13 mouse cellular contexts compared by ENCODE assay signal in genomic region chr5:51840638-51841329, GRCm38 (mm10).
DNase-seq lines count a peak whose midpoint lies in the region; ATAC-seq and TF ChIP-seq lines count a peak whose summit lies in the region.
"Had no signal": no experiment of that assay in that cellular context is flagged by ENCODE, and none has a peak within 500 bp of the region (broad histone marks: within the 10 kb centered on the region; RNA-seq: fewer than 3 reads in every experiment).

No protein-coding gene starts in this region.

- peak; percentile 88 to 92 for TF ChIP-seq EP300 in MEL (IDR thresholded peaks at IDR 0.05; ENCODE audit: low read depth in 1 of 2, low read length in 2 of 2)
- TF ChIP-seq EP300 in heart, postnatal 0 days (IDR thresholded peaks at IDR 0.05; ENCODE audit: low read depth): peak; percentile 53; the same call in 1 of the 2 replicates
- peak; percentile 94 for TF ChIP-seq EP300 in liver, postnatal 0 days (IDR thresholded peaks at IDR 0.05; ENCODE audit: low read depth)

- H3K4me1 ChIP-seq in MEL (ENCODE audit: control insufficient read depth in 1 of 2, insufficient read depth in 2 of 2, low read length in 2 of 2): peaks cover 5 to 13% of the 10 kb centered on the region in 2 experiments
- H3K4me1 ChIP-seq in heart, postnatal 0 days (ENCODE audit: control insufficient read depth, insufficient read depth): peaks cover 17% of the 10 kb centered on the region
- H3K4me1 ChIP-seq in liver, postnatal 0 days (ENCODE audit: insufficient read depth): no peaks in the 10 kb centered on the region; the same call in 1 of the 2 replicates
- H3K4me1 ChIP-seq in forebrain, embryonic 16.5 days (replicated peaks; ENCODE audit: control insufficient read depth, insufficient read depth, low read length): no peaks in the 10 kb centered on the region
- H3K4me1 ChIP-seq: forebrain, embryonic 13.5 days; lung, embryonic 15.5 days; midbrain, embryonic 12.5 days had no signal

- H3K27me3 ChIP-seq in MEL (ENCODE audit: control insufficient read depth in 1 of 2, insufficient read depth in 2 of 2, low read length in 2 of 2): no peaks in the 10 kb centered on the region
- H3K27me3 ChIP-seq in heart, postnatal 0 days (ENCODE audit: control insufficient read depth, insufficient read depth, low read length): no peaks in the 10 kb centered on the region
- H3K27me3 ChIP-seq in liver, postnatal 0 days (ENCODE audit: insufficient read depth, low read length): no peaks in the 10 kb centered on the region
- H3K27me3 ChIP-seq in forebrain, embryonic 16.5 days (replicated peaks; ENCODE audit: control insufficient read depth, insufficient read depth, low read length): no peaks in the 10 kb centered on the region
- H3K27me3 ChIP-seq: forebrain, embryonic 13.5 days; lung, embryonic 15.5 days; midbrain, embryonic 12.5 days had no signal

- peak; percentile 86 for ATAC-seq in heart, postnatal 0 days (ENCODE audit: insufficient read depth, low read depth)
- peak; percentile 97 for ATAC-seq in liver, postnatal 0 days
- no peak for ATAC-seq in forebrain, embryonic 16.5 days
- ATAC-seq: forebrain, embryonic 13.5 days had no signal

- WGBS in heart, postnatal 0 days: 63% methylated on average over 11 of the region's 11 CpGs
- 67% methylated on average over 11 of the region's 11 CpGs for WGBS in liver, postnatal 0 days (ENCODE audit: insufficient replicate concordance)
- WGBS in forebrain, embryonic 16.5 days: 87% methylated on average over 11 of the region's 11 CpGs

- H3K9me3 ChIP-seq in MEL (replicated peaks; ENCODE audit: insufficient read depth, low read length): no peaks in the 10 kb centered on the region
- H3K9me3 ChIP-seq in heart, postnatal 0 days (replicated peaks; ENCODE audit: control insufficient read depth, low read length): no peaks in the 10 kb centered on the region
- H3K9me3 ChIP-seq in liver, postnatal 0 days (ENCODE audit: low read length): no peaks in the 10 kb centered on the region
- no peaks in the 10 kb centered on the region for H3K9me3 ChIP-seq in forebrain, embryonic 16.5 days (ENCODE audit: control insufficient read depth, low read length)
- H3K9me3 ChIP-seq: forebrain, embryonic 13.5 days; lung, embryonic 15.5 days; midbrain, embryonic 12.5 days had no signal

- no peak for TF ChIP-seq POLR2A in MEL (IDR thresholded peaks at IDR 0.05; ENCODE audit: control insufficient read depth in 1 of 2, insufficient read depth in 1 of 2, low read depth in 1 of 2, low read length in 2 of 2, poor library complexity in 1 of 2)

- DNase-seq in MEL (ENCODE audit: low read depth, low spot score): peak; percentile 73
- DNase-seq in c-Kit-positive CD71-negative TER-119-negative erythroid progenitor cells, embryonic 14.5 days (ENCODE audit: low read depth): peak; percentile 12
- DNase-seq in heart, postnatal 0 days (ENCODE audit: low spot score): peak; percentile 80
- peak; percentile 34 for DNase-seq in liver, postnatal 0 days
- DNase-seq in frontal cortex, adult 2 months (ENCODE audit: extremely low spot score in 1 of 2, low spot score in 1 of 2): no peak
- DNase-seq in urinary bladder, postnatal 14 days (ENCODE audit: low spot score): no peak
- DNase-seq: cerebellum, postnatal 14 days; gastrocnemius, postnatal 10 days; kidney, adult 11 months had no signal

- H3K79me2 ChIP-seq in MEL (ENCODE audit: control insufficient read depth, insufficient read depth, low read length, poor library complexity): no peaks in the 10 kb centered on the region

- TF ChIP-seq CTCF in MEL (IDR thresholded peaks at IDR 0.05 in 2 of 3, conservative IDR thresholded peaks at IDR 0.05 in 1 of 3; ENCODE audit: control insufficient read depth in 1 of 3, insufficient read depth in 1 of 3, low read depth in 2 of 3, low read length in 3 of 3, poor library complexity in 1 of 3, severe bottlenecking in 1 of 3): no peak
- TF ChIP-seq CTCF in heart, postnatal 0 days (IDR thresholded peaks at IDR 0.05; ENCODE audit: low read depth): no peak
- no peak for TF ChIP-seq CTCF in liver, postnatal 0 days (IDR thresholded peaks at IDR 0.05; ENCODE audit: low read depth)

- 0 out of 4 replicates have a peak overlapping the region, but pooled peaks of 1 of the 2 experiments have one; percentile 3 for H3K4me3 ChIP-seq in MEL (ENCODE audit: control insufficient read depth in 1 of 2, insufficient read depth in 1 of 2, low read depth in 2 of 2, low read length in 2 of 2)
- no peak overlapping the region for H3K4me3 ChIP-seq in heart, postnatal 0 days (ENCODE audit: low read depth, low read length)
- H3K4me3 ChIP-seq in liver, postnatal 0 days (ENCODE audit: low read depth, low read length): no peak overlapping the region
- no peak overlapping the region for H3K4me3 ChIP-seq in forebrain, embryonic 16.5 days (replicated peaks; ENCODE audit: low read length)
- H3K4me3 ChIP-seq: forebrain, embryonic 13.5 days; lung, embryonic 15.5 days; midbrain, embryonic 12.5 days had no signal

- no peak overlapping the region for H3K4me2 ChIP-seq in heart, postnatal 0 days (ENCODE audit: low read depth, low read length)
- H3K4me2 ChIP-seq in liver, postnatal 0 days (ENCODE audit: low read depth, low read length): peak overlapping the region; percentile 27; the same call in 1 of the 2 replicates
- H3K4me2 ChIP-seq in forebrain, embryonic 16.5 days (ENCODE audit: low read length): no peak overlapping the region
- H3K4me2 ChIP-seq: forebrain, embryonic 13.5 days; lung, embryonic 15.5 days; midbrain, embryonic 12.5 days had no signal

- TF ChIP-seq RAD21 in MEL (IDR thresholded peaks at IDR 0.05; ENCODE audit: low read depth, low read length): no peak

- peaks cover 0 to 14% of the 10 kb centered on the region in 2 experiments; a peak in 2 of 4 replicates for H3K36me3 ChIP-seq in MEL (ENCODE audit: control insufficient read depth in 1 of 2, insufficient read depth in 2 of 2, low read length in 2 of 2)
- H3K36me3 ChIP-seq in heart, postnatal 0 days (replicated peaks; ENCODE audit: control insufficient read depth, insufficient read depth, low read length): no peaks in the 10 kb centered on the region
- H3K36me3 ChIP-seq in liver, postnatal 0 days (replicated peaks; ENCODE audit: insufficient read depth, low read length): no peaks in the 10 kb centered on the region
- H3K36me3 ChIP-seq in forebrain, embryonic 16.5 days (ENCODE audit: control insufficient read depth, insufficient read depth): no peaks in the 10 kb centered on the region
- H3K36me3 ChIP-seq: lung, embryonic 15.5 days; midbrain, embryonic 12.5 days had no signal

- H3K27ac ChIP-seq in MEL (ENCODE audit: control insufficient read depth, low read depth, low read length): peak overlapping the region; percentile 22
- H3K27ac ChIP-seq in heart, postnatal 0 days (ENCODE audit: low read depth): peak overlapping the region; percentile 55
- peak overlapping the region; percentile 66 for H3K27ac ChIP-seq in liver, postnatal 0 days (ENCODE audit: low read depth)
- H3K27ac ChIP-seq in forebrain, embryonic 16.5 days (ENCODE audit: low read length): no peak overlapping the region
- H3K27ac ChIP-seq: forebrain, embryonic 13.5 days; lung, embryonic 15.5 days; midbrain, embryonic 12.5 days had no signal

- no peak overlapping the region for H3K9ac ChIP-seq in MEL (ENCODE audit: control insufficient read depth, low read depth, low read length, poor library complexity, severe bottlenecking)
- H3K9ac ChIP-seq in heart, postnatal 0 days (replicated peaks; ENCODE audit: low read depth, low read length): no peak overlapping the region
- no peak overlapping the region for H3K9ac ChIP-seq in liver, postnatal 0 days (replicated peaks)
- H3K9ac ChIP-seq in forebrain, embryonic 16.5 days (replicated peaks; ENCODE audit: low read depth, low read length): no peak overlapping the region
- H3K9ac ChIP-seq: forebrain, embryonic 13.5 days; lung, embryonic 15.5 days; midbrain, embryonic 12.5 days had no signal

TF ChIP-seq in MEL, 35 proteins besides CTCF, POLR2A, EP300 and RAD21 (continues in another document):
- no peak for TF ChIP-seq SMC3 (IDR thresholded peaks at IDR 0.05; ENCODE audit: low read depth, low read length)
- peak; percentile 94 for TF ChIP-seq BHLHE40 (IDR thresholded peaks at IDR 0.05; ENCODE audit: borderline replicate concordance, low read depth, low read length)
- TF ChIP-seq ZNF384 (IDR thresholded peaks at IDR 0.05; ENCODE audit: low read depth, low read length): no peak
- TF ChIP-seq HCFC1 (IDR thresholded peaks at IDR 0.05; ENCODE audit: low read depth, low read length): no peak
- no peak for TF ChIP-seq CHD2 (IDR thresholded peaks at IDR 0.05; ENCODE audit: low read length)
- TF ChIP-seq ELF1 (IDR thresholded peaks at IDR 0.05; ENCODE audit: low read depth, low read length): no peak; the same call in 1 of the 2 replicates
- TF ChIP-seq ZKSCAN1 (IDR thresholded peaks at IDR 0.05; ENCODE audit: low read depth, low read length): no peak
- no peak for TF ChIP-seq GABPA (IDR thresholded peaks at IDR 0.05; ENCODE audit: low read depth, low read length)
- TF ChIP-seq KAT2A (conservative IDR thresholded peaks at IDR 0.05; ENCODE audit: low read depth, low read length): no peak
- peak; percentile 91 for TF ChIP-seq TCF12 (IDR thresholded peaks at IDR 0.05; ENCODE audit: low read depth, low read length)
- peak; percentile 83 for TF ChIP-seq USF1 (IDR thresholded peaks at IDR 0.05; ENCODE audit: low read depth, low read length)
- TF ChIP-seq RCOR1 (IDR thresholded peaks at IDR 0.05; ENCODE audit: low read depth, low read length): no peak
- TF ChIP-seq MAZ (IDR thresholded peaks at IDR 0.05; ENCODE audit: low read depth, low read length): no peak
- TF ChIP-seq NRF1 (IDR thresholded peaks at IDR 0.05; ENCODE audit: insufficient read depth, low read depth, low read length, poor library complexity, severe bottlenecking): no peak
- peak; percentile 89 for TF ChIP-seq GATA1 (IDR thresholded peaks at IDR 0.05; ENCODE audit: low read depth, low read length)
- TF ChIP-seq CHD1 (IDR thresholded peaks at IDR 0.05; ENCODE audit: low read depth, low read length): no peak
- TF ChIP-seq ZC3H11A (IDR thresholded peaks at IDR 0.05; ENCODE audit: low read depth, low read length): no peak
- TF ChIP-seq POLR2AphosphoS5 (IDR thresholded peaks at IDR 0.05; ENCODE audit: borderline replicate concordance, low read depth, low read length): no peak
- no peak for TF ChIP-seq TBP (IDR thresholded peaks at IDR 0.05; ENCODE audit: low read depth, low read length)
- TF ChIP-seq MAX (IDR thresholded peaks at IDR 0.05; ENCODE audit: low read length): peak; percentile 75; the same call in 1 of the 2 replicates
- TF ChIP-seq ETS1 (IDR thresholded peaks at IDR 0.05; ENCODE audit: low read depth, low read length): peak; percentile 80
- TF ChIP-seq ZMIZ1 (IDR thresholded peaks at IDR 0.05; ENCODE audit: low read depth, low read length): no peak
- peak; percentile 90 for TF ChIP-seq TAL1 (IDR thresholded peaks at IDR 0.05; ENCODE audit: low read length)
- no peak for TF ChIP-seq UBTF (IDR thresholded peaks at IDR 0.05; ENCODE audit: borderline replicate concordance, insufficient read depth, low read depth, low read length)
- TF ChIP-seq POLR2AphosphoS2 (IDR thresholded peaks at IDR 0.05; ENCODE audit: low read length): no peak

Comparison
In these comparisons a context has a peak if more than half of its experiments do, and no peak if none do; other contexts are left out.
1. DNase-seq: peak in MEL (single experiment), c-Kit-positive CD71-negative TER-119-negative erythroid progenitor cells, embryonic 14.5 days (single experiment), heart, postnatal 0 days (single experiment) and liver, postnatal 0 days (single experiment); none in frontal cortex, adult 2 months (0 of 2) and urinary bladder, postnatal 14 days (single experiment).